Mouse (Mus musculus) CD4-positive, CD25-positive, alpha-beta regulatory T cell (primary cell): Measurements from ENCODE around the gene Gm20479. TPM values are rescaled to one million over a fixed set of nuclear protein-coding genes. Genes with fewer than 3 reads are reported as not detected.

Source experiments
- polyA plus RNA-seq: library from polyadenylated mRNA; unstranded; fragments of 100-300 nt; shearing (Covaris generic); gene quantifications from one replicate; pipeline ENCODE4 v1.2.1, GENCODE M21; 2017

Gene Gm20479
- polyA plus RNA-seq = not detected

GRCm38 (mm10) chr7:27356861-27357594 is at the start of gene Gm20479:
Gene Gm20479 (minus strand): TSS chr7:27357419.

GRCm38 (mm10) chr7:27355745-27356240 is 1.4 kb downstream of the Gm20479 start, which contains the start of gene Shkbp1:
Gene Shkbp1 (minus strand): TSS chr7:27356019.

GRCm38 (mm10) chr7:27337175-27337853 is 19.9 kb downstream of the Gm20479 start, which contains the start of gene Ltbp4:
Gene Ltbp4 (minus strand): TSS chr7:27337692.

Other genes with a start within 250 kb of the Gm20479 start
- not detected for gene Cyp2f2, start 237.5 kb downstream of the Gm20479 start, polyA plus RNA-seq
- gene Cyp2t4, start 203.7 kb downstream of the Gm20479 start, polyA plus RNA-seq = 0.12 TPM
- gene Egln2, start 190.6 kb downstream of the Gm20479 start, polyA plus RNA-seq = 75.4 TPM
- 160 TPM for gene Rab4b, start 178.5 kb downstream of the Gm20479 start, polyA plus RNA-seq
- 1.5 TPM for gene Gm21983, start 176.3 kb downstream of the Gm20479 start, polyA plus RNA-seq
- not detected for gene Mia, start 176.3 kb downstream of the Gm20479 start, polyA plus RNA-seq
- gene BC024978, start 161.6 kb downstream of the Gm20479 start, polyA plus RNA-seq = 1.3 TPM
- 105 TPM for gene Snrpa, start 161.1 kb downstream of the Gm20479 start, polyA plus RNA-seq
- gene Itpkc, start 128.8 kb downstream of the Gm20479 start, polyA plus RNA-seq = 13.9 TPM
- gene Coq8b, start 124.4 kb downstream of the Gm20479 start, polyA plus RNA-seq = 22.8 TPM
- 1.8 TPM for gene Numbl, start 99.0 kb downstream of the Gm20479 start, polyA plus RNA-seq
- 1.1 TPM for gene Ltbp4, start 19.7 kb downstream of the Gm20479 start, polyA plus RNA-seq
- gene Shkbp1, start 1.4 kb downstream of the Gm20479 start, polyA plus RNA-seq = 78.9 TPM
- gene Sptbn4, start 90.3 kb upstream of the Gm20479 start, polyA plus RNA-seq = 0.60 TPM
- gene Blvrb, start 90.6 kb upstream of the Gm20479 start, polyA plus RNA-seq = 14.3 TPM
- 49.7 TPM for gene Sertad3, start 116.3 kb upstream of the Gm20479 start, polyA plus RNA-seq
- gene Sertad1, start 129.5 kb upstream of the Gm20479 start, polyA plus RNA-seq = 60.6 TPM
- gene Prx, start 141.9 kb upstream of the Gm20479 start, polyA plus RNA-seq = 0.44 TPM
- 0.06 TPM for gene Hipk4, start 165.8 kb upstream of the Gm20479 start, polyA plus RNA-seq
- 148 TPM for gene Pld3, start 195.8 kb upstream of the Gm20479 start, polyA plus RNA-seq
- gene 2310022A10Rik, start 195.8 kb upstream of the Gm20479 start, polyA plus RNA-seq = 26.7 TPM
- gene Akt2, start 234.1 kb upstream of the Gm20479 start, polyA plus RNA-seq = 84.5 TPM